Mouse (Mus musculus): Measurements from ENCODE around the gene Hmcn2. TPM values are rescaled to one million over a fixed set of nuclear protein-coding genes. Genes with fewer than 3 reads are reported as not detected.
A peak's percentile ranks its signal among the peaks of the same experiment; 100 is the strongest.

Gene Hmcn2
- polyA plus RNA-seq, 1 experiment from 2014 or later: 1.0 TPM

DNA sequence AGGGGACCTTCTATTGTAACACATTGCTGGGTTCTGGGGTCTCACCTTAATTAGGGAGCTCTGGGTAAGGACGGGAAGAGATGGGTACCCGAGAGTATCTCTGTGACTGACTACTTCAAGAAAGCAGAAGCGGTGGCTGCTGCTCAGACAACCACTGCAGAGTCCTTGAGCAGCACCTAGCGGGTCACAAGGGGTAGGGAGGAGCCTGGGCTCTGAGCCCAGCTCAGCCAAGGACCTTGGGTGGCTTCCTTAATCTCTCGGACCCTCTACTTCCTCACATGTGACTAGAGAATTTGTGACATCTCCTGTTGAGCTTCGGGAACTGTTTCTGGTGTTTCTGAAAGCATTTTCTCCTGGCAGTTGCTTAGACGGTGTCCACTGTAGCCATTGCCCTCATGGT lies 45.1 kb downstream of the Hmcn2 start:
- Histone ChIP-seq H3K27me3 (ENCODE audit: insufficient read depth, low read length) (no peaks in the 10 kb centered on the region), H3K36me3 (ENCODE audit: insufficient read depth, low read length) (no peaks in the 10 kb centered on the region), H3K9me3 (replicated peaks; ENCODE audit: low read length) (no peaks in the 10 kb centered on the region), H3K27ac (no peak overlapping the region), H3K9ac (ENCODE audit: low read depth, low read length) (no peak overlapping the region), H3K4me1 (replicated peaks; ENCODE audit: insufficient read depth, low read length) (no peaks in the 10 kb centered on the region), H3K4me3 (replicated peaks; ENCODE audit: low read depth, low read length) (no peak overlapping the region), H3K4me2 (ENCODE audit: low read length) (no peak overlapping the region)
- ATAC-seq (replicated peaks; ENCODE audit: low FRiP score, low read depth) (no peak), DNase-seq (ENCODE audit: low spot score) (no peak)
- no peak for TF ChIP-seq CTCF (IDR thresholded peaks at IDR 0.05; ENCODE audit: low read depth)
- 72% methylated on average over 7 of the region's 7 CpGs for WGBS

DNA sequence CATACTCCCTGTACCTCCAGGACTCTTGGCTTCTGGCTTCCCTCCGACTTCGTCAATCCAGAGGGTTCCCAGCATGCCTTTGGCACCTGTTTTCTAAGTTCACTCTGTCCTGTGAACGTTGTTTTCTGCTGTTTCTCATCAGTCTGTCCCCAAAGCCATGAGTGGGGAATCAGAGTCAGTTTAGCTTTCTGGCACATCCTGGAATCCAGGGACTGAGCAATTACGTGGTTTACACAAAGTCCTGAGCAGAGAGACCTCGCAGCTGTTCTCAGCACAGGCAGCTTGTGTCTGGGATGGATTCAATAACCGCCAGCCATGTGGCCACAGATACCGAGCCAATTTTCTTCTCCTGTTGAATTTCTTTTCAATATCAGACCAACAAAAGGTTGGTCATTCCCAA lies 53.0 kb downstream of the Hmcn2 start:
- DNase-seq (ENCODE audit: low spot score) (no peak), ATAC-seq (replicated peaks; ENCODE audit: low FRiP score, low read depth) (no peak)
- Histone ChIP-seq H3K9me3 (replicated peaks; ENCODE audit: low read length) (no peaks in the 10 kb centered on the region; the same call in 1 of the 2 replicates), H3K27me3 (ENCODE audit: insufficient read depth, low read length) (no peaks in the 10 kb centered on the region), H3K4me2 (ENCODE audit: low read length) (no peak overlapping the region), H3K9ac (ENCODE audit: low read depth, low read length) (no peak overlapping the region), H3K4me3 (replicated peaks; ENCODE audit: low read depth, low read length) (no peak overlapping the region), H3K4me1 (replicated peaks; ENCODE audit: insufficient read depth, low read length) (no peaks in the 10 kb centered on the region), H3K36me3 (ENCODE audit: insufficient read depth, low read length) (no peaks in the 10 kb centered on the region), H3K27ac (no peak overlapping the region)
- TF ChIP-seq CTCF (IDR thresholded peaks at IDR 0.05; ENCODE audit: low read depth): no peak
- WGBS: 72% methylated on average over 7 of the region's 7 CpGs

DNA sequence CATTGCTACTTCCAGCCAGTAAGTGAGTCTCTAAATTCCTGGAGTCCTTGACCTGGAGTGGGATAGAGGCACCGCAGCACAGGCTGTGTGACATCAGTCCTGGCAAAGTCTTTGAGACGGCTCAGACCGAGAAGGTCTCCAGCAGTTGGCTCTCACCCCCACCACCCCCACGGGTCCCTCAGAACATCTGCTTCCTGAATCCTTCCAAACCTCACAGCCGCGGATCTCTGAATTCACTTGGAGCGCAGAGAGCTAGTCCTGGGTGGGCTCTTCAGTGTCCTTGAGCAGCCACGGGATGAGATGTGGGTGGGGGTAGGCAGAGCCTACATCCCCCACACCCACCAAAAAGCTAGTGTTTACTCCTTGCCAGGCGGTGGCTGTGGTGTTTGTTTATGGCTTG lies 57.2 kb downstream of the Hmcn2 start:
- Histone ChIP-seq H3K9ac (ENCODE audit: low read depth, low read length) (no peak overlapping the region), H3K4me3 (replicated peaks; ENCODE audit: low read depth, low read length) (no peak overlapping the region), H3K4me2 (ENCODE audit: low read length) (no peak overlapping the region), H3K27ac (no peak overlapping the region), H3K9me3 (replicated peaks; ENCODE audit: low read length) (no peaks in the 10 kb centered on the region; the same call in 1 of the 2 replicates), H3K36me3 (ENCODE audit: insufficient read depth, low read length) (no peaks in the 10 kb centered on the region), H3K4me1 (replicated peaks; ENCODE audit: insufficient read depth, low read length) (no peaks in the 10 kb centered on the region), H3K27me3 (ENCODE audit: insufficient read depth, low read length) (no peaks in the 10 kb centered on the region)
- ATAC-seq (replicated peaks; ENCODE audit: low FRiP score, low read depth): no peak; the same call in 1 of the 2 replicates
- TF ChIP-seq CTCF (IDR thresholded peaks at IDR 0.05; ENCODE audit: low read depth): no peak
- DNase-seq (ENCODE audit: low spot score): peak; percentile 55
- WGBS: 39% methylated on average over 9 of the region's 9 CpGs

DNA sequence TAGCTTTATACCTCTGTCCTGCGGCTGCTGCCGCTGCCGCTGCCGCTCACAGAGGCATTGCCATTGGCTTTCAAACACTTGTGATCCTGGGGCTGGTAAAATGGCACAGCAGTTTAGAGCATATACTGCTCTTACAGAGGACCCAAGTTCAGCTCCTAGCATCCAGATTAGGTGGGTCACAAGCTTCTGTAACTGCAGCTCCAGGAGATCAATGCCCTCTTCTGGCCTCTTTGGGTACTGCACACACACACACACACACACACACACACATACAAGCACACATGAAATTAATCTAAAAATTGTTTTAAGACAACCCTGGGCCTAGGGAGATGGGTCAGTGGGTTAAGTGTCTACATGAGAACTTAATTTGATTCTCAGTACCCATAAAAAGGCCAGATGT lies 58.0 kb downstream of the Hmcn2 start:
- ATAC-seq (replicated peaks; ENCODE audit: low FRiP score, low read depth): no peak
- H3K27me3 ChIP-seq (ENCODE audit: insufficient read depth, low read length): no peaks in the 10 kb centered on the region
- 97% methylated on average over 4 of the region's 4 CpGs for WGBS
- no peak overlapping the region for H3K4me3 ChIP-seq (replicated peaks; ENCODE audit: low read depth, low read length)
- H3K9me3 ChIP-seq (replicated peaks; ENCODE audit: low read length): no peaks in the 10 kb centered on the region; the same call in 1 of the 2 replicates
- no peak overlapping the region for H3K27ac ChIP-seq
- no peaks in the 10 kb centered on the region for H3K36me3 ChIP-seq (ENCODE audit: insufficient read depth, low read length)
- H3K9ac ChIP-seq (ENCODE audit: low read depth, low read length): no peak overlapping the region
- H3K4me1 ChIP-seq (replicated peaks; ENCODE audit: insufficient read depth, low read length): no peaks in the 10 kb centered on the region
- DNase-seq (ENCODE audit: low spot score): no peak
- 0 out of 2 replicates have a peak, but pooled peaks have one; percentile 22 for TF ChIP-seq CTCF (IDR thresholded peaks at IDR 0.05; ENCODE audit: low read depth)
- H3K4me2 ChIP-seq (ENCODE audit: low read length): no peak overlapping the region

DNA sequence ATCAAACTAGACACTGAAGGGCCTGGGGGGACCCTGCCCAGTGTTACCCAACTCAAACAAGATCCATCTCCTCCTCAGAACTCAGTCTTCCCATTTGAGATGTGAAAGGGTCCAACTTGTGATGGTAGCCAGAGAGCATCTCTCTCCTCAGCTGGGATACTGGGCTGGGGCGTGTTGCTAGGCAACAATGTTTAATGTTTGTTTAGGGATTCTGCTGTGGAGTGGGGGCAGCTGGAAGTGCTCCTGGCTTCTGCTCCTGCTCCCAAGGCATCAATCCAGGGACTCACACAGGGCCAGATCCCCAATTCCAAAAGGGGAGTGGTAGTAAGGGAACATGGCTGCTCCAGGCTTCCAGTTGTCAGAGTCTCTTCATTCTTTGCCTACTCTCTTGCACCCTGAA lies 60.2 kb downstream of the Hmcn2 start:
- ATAC-seq (replicated peaks; ENCODE audit: low FRiP score, low read depth) (no peak), DNase-seq (ENCODE audit: low spot score) (peak; percentile 25)
- H3K27ac ChIP-seq: no peak overlapping the region
- WGBS: 63% methylated on average over 1 of the region's 1 CpGs
- H3K4me3 ChIP-seq (replicated peaks; ENCODE audit: low read depth, low read length): no peak overlapping the region
- TF ChIP-seq CTCF (IDR thresholded peaks at IDR 0.05; ENCODE audit: low read depth): no peak
- no peaks in the 10 kb centered on the region for H3K36me3 ChIP-seq (ENCODE audit: insufficient read depth, low read length)
- no peak overlapping the region for H3K4me2 ChIP-seq (ENCODE audit: low read length)
- no peaks in the 10 kb centered on the region; the same call in 1 of the 2 replicates for H3K9me3 ChIP-seq (replicated peaks; ENCODE audit: low read length)
- H3K9ac ChIP-seq (ENCODE audit: low read depth, low read length): no peak overlapping the region
- H3K27me3 ChIP-seq (ENCODE audit: insufficient read depth, low read length): no peaks in the 10 kb centered on the region
- no peaks in the 10 kb centered on the region for H3K4me1 ChIP-seq (replicated peaks; ENCODE audit: insufficient read depth, low read length)

DNA sequence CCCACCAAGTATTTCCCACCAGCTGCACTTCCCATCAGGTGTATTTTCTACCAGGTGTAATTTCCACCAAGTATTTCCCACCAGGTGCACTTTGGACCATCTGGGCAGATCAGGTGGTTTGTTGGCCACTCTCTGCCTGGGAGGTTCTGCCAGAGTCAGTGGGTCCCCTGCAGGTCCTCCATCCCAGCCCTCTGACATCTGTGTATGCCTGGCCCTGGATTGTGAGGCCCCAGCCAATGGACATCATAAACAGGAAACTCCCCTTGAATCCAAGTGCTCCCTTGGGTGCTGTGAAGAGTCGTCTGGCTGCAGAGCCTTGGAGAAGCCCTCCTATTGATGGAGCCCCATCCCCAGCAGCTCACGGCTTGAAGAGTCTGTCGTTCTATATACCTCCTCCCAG lies 61.8 kb downstream of the Hmcn2 start:
- H3K4me3 ChIP-seq (replicated peaks; ENCODE audit: low read depth, low read length): no peak overlapping the region
- 34% methylated on average over 3 of the region's 3 CpGs for WGBS
- no peak for DNase-seq (ENCODE audit: low spot score)
- no peaks in the 10 kb centered on the region for H3K36me3 ChIP-seq (ENCODE audit: insufficient read depth, low read length)
- H3K9me3 ChIP-seq (replicated peaks; ENCODE audit: low read length): no peaks in the 10 kb centered on the region; the same call in 1 of the 2 replicates
- H3K27ac ChIP-seq: no peak overlapping the region
- TF ChIP-seq CTCF (IDR thresholded peaks at IDR 0.05; ENCODE audit: low read depth): no peak
- ATAC-seq (replicated peaks; ENCODE audit: low FRiP score, low read depth): no peak
- H3K4me1 ChIP-seq (replicated peaks; ENCODE audit: insufficient read depth, low read length): no peaks in the 10 kb centered on the region
- no peak overlapping the region for H3K9ac ChIP-seq (ENCODE audit: low read depth, low read length)
- H3K27me3 ChIP-seq (ENCODE audit: insufficient read depth, low read length): no peaks in the 10 kb centered on the region
- no peak overlapping the region for H3K4me2 ChIP-seq (ENCODE audit: low read length)

DNA sequence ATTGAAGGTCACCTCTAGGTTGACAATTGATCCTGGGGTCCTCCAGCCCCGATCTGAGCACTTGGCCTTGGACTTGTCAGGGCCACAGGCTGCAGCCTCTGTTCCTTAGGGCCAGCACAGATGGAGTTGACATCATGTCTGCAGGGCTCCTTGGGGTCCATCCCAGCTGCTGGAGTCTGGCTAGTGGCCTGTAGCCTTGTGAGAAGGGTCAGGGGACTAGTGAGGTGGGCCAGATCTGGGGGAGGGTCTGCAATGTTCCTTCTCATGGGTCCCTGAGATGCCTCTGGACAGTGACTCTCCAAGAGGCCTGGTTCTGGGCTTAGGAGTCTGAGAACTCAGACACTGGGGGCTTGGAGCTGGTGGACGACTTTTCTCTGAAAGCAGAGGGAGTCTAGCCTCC lies 63.3 kb downstream of the Hmcn2 start:
- TF ChIP-seq CTCF (IDR thresholded peaks at IDR 0.05; ENCODE audit: low read depth): no peak
- DNase-seq (ENCODE audit: low spot score) (no peak), ATAC-seq (replicated peaks; ENCODE audit: low FRiP score, low read depth) (no peak)
- H3K27me3 ChIP-seq (ENCODE audit: insufficient read depth, low read length): no peaks in the 10 kb centered on the region
- H3K9me3 ChIP-seq (replicated peaks; ENCODE audit: low read length): no peaks in the 10 kb centered on the region; the same call in 1 of the 2 replicates
- no peaks in the 10 kb centered on the region for H3K4me1 ChIP-seq (replicated peaks; ENCODE audit: insufficient read depth, low read length)
- H3K36me3 ChIP-seq (ENCODE audit: insufficient read depth, low read length): no peaks in the 10 kb centered on the region
- H3K9ac ChIP-seq (ENCODE audit: low read depth, low read length): no peak overlapping the region
- no peak overlapping the region for H3K27ac ChIP-seq
- 59% methylated on average over 2 of the region's 2 CpGs for whole genome bisulfite sequencing
- H3K4me2 ChIP-seq (ENCODE audit: low read length): no peak overlapping the region
- no peak overlapping the region for H3K4me3 ChIP-seq (replicated peaks; ENCODE audit: low read depth, low read length)
